14 mouse cellular contexts compared by ENCODE assay signal in genomic region chr4:80463615-80464014, GRCm38 (mm10).
DNase-seq lines count a peak whose midpoint lies in the region; ATAC-seq and TF ChIP-seq lines count a peak whose summit lies in the region.
"Had no signal": no experiment of that assay in that cellular context is flagged by ENCODE, and none has a peak within 500 bp of the region (broad histone marks: within the 10 kb centered on the region; RNA-seq: fewer than 3 reads in every experiment).

No protein-coding gene starts in this region.

- no peak overlapping the region for H3K9ac ChIP-seq in intestine, postnatal 0 days (ENCODE audit: low read depth, low read length)
- no peak overlapping the region for H3K9ac ChIP-seq in intestine, embryonic 16.5 days (ENCODE audit: low read depth, low read length)
- no peak overlapping the region for H3K9ac ChIP-seq in midbrain, embryonic 14.5 days (replicated peaks; ENCODE audit: low read length)
- no peak overlapping the region for H3K9ac ChIP-seq in midbrain, embryonic 13.5 days (replicated peaks)
- H3K9ac ChIP-seq: liver, embryonic 14.5 days had no signal

- H3K4me2 ChIP-seq in intestine, postnatal 0 days (replicated peaks; ENCODE audit: low read depth) = no peak overlapping the region
- H3K4me2 ChIP-seq in intestine, embryonic 16.5 days (ENCODE audit: low read depth, low read length) = no peak overlapping the region
- no peak overlapping the region for H3K4me2 ChIP-seq in midbrain, embryonic 14.5 days (ENCODE audit: low read length)
- no peak overlapping the region for H3K4me2 ChIP-seq in midbrain, embryonic 13.5 days (replicated peaks)

- H3K36me3 ChIP-seq in intestine, postnatal 0 days (ENCODE audit: control insufficient read depth, insufficient read depth) = no peaks in the 10 kb centered on the region
- H3K36me3 ChIP-seq in intestine, embryonic 16.5 days (ENCODE audit: control insufficient read depth, insufficient read depth, low read length) = no peaks in the 10 kb centered on the region
- H3K36me3 ChIP-seq in midbrain, embryonic 14.5 days (ENCODE audit: control insufficient read depth, insufficient read depth, low read length) = no peaks in the 10 kb centered on the region
- H3K36me3 ChIP-seq in midbrain, embryonic 13.5 days = no peaks in the 10 kb centered on the region
- H3K36me3 ChIP-seq: limb, embryonic 10.5 days had no signal

- no peak for ATAC-seq in intestine, postnatal 0 days
- no peak for ATAC-seq in intestine, embryonic 16.5 days
- no peak for ATAC-seq in midbrain, embryonic 14.5 days (ENCODE audit: low FRiP score, low TSS enrichment)
- ATAC-seq in midbrain, embryonic 13.5 days = no peak
- ATAC-seq: CD4-positive, CD25-positive, alpha-beta regulatory T cell, adult 4 months had no signal

- WGBS in intestine, postnatal 0 days = 86% methylated on average over 1 of the region's 1 CpGs
- WGBS in intestine, embryonic 16.5 days = 82% methylated on average over 1 of the region's 1 CpGs
- WGBS in midbrain, embryonic 14.5 days = 86% methylated on average over 1 of the region's 1 CpGs
- WGBS in midbrain, embryonic 13.5 days = 76% methylated on average over 1 of the region's 1 CpGs

- H3K4me1 ChIP-seq in intestine, postnatal 0 days (replicated peaks; ENCODE audit: control insufficient read depth, insufficient read depth, low read length) = no peaks in the 10 kb centered on the region
- no peaks in the 10 kb centered on the region for H3K4me1 ChIP-seq in intestine, embryonic 16.5 days (ENCODE audit: control insufficient read depth, insufficient read depth, low read length)
- H3K4me1 ChIP-seq in midbrain, embryonic 14.5 days (ENCODE audit: control insufficient read depth, insufficient read depth, low read length) = no peaks in the 10 kb centered on the region
- H3K4me1 ChIP-seq in midbrain, embryonic 13.5 days (replicated peaks) = no peaks in the 10 kb centered on the region
- H3K4me1 ChIP-seq in bone marrow macrophage, adult 2 months (ENCODE audit: control insufficient read depth, insufficient read depth, low read length) = no peaks in the 10 kb centered on the region
- H3K4me1 ChIP-seq: limb, embryonic 10.5 days had no signal

- H3K27me3 ChIP-seq in intestine, postnatal 0 days (replicated peaks; ENCODE audit: control insufficient read depth, insufficient read depth, low read length) = no peaks in the 10 kb centered on the region
- no peaks in the 10 kb centered on the region for H3K27me3 ChIP-seq in intestine, embryonic 16.5 days (replicated peaks; ENCODE audit: control insufficient read depth, insufficient read depth, low read length)
- no peaks in the 10 kb centered on the region for H3K27me3 ChIP-seq in midbrain, embryonic 14.5 days (ENCODE audit: control insufficient read depth, insufficient read depth, low read length)
- no peaks in the 10 kb centered on the region for H3K27me3 ChIP-seq in midbrain, embryonic 13.5 days

- no peak for TF ChIP-seq POLR2A in bone marrow macrophage, adult 2 months (IDR thresholded peaks at IDR 0.05; ENCODE audit: borderline replicate concordance, low read depth, low read length)

- peak; percentile 5 for DNase-seq in midbrain, embryonic 14.5 days
- no peak for DNase-seq in frontal cortex, postnatal 10 days (ENCODE audit: low spot score in 2 of 2)
- DNase-seq in gastrocnemius, postnatal 10 days = no peak
- DNase-seq: cerebellum, adult 9-10 months; heart, adult 18-20 months; heart, postnatal 14 days; right cerebral cortex, postnatal 25 days had no signal

- no peak overlapping the region for H3K27ac ChIP-seq in intestine, postnatal 0 days (ENCODE audit: low read depth, low read length)
- no peak overlapping the region for H3K27ac ChIP-seq in intestine, embryonic 16.5 days (ENCODE audit: low read length)
- H3K27ac ChIP-seq in midbrain, embryonic 14.5 days (replicated peaks; ENCODE audit: low read depth, low read length) = no peak overlapping the region
- H3K27ac ChIP-seq in midbrain, embryonic 13.5 days = no peak overlapping the region
- no peak overlapping the region for H3K27ac ChIP-seq in bone marrow macrophage, adult 2 months (ENCODE audit: insufficient read depth, low read depth, low read length)
- H3K27ac ChIP-seq: limb, embryonic 10.5 days; liver, embryonic 14.5 days had no signal

- TF ChIP-seq CTCF in intestine, postnatal 0 days (IDR thresholded peaks at IDR 0.05; ENCODE audit: low read depth) = peak; percentile 39
- peak; percentile 24 for TF ChIP-seq CTCF in bone marrow macrophage, adult 2 months (IDR thresholded peaks at IDR 0.05; ENCODE audit: low read depth, low read length)

- no peaks in the 10 kb centered on the region for H3K9me3 ChIP-seq in intestine, postnatal 0 days (ENCODE audit: control insufficient read depth)
- no peaks in the 10 kb centered on the region for H3K9me3 ChIP-seq in intestine, embryonic 16.5 days (ENCODE audit: control insufficient read depth, low read length)
- no peaks in the 10 kb centered on the region for H3K9me3 ChIP-seq in midbrain, embryonic 14.5 days (ENCODE audit: control insufficient read depth, low read length)
- H3K9me3 ChIP-seq in midbrain, embryonic 13.5 days = no peaks in the 10 kb centered on the region
- H3K9me3 ChIP-seq: limb, embryonic 10.5 days had no signal

- H3K4me3 ChIP-seq in intestine, postnatal 0 days (ENCODE audit: low read depth, low read length) = no peak overlapping the region
- no peak overlapping the region for H3K4me3 ChIP-seq in intestine, embryonic 16.5 days (ENCODE audit: low read length)
- no peak overlapping the region for H3K4me3 ChIP-seq in midbrain, embryonic 14.5 days (replicated peaks; ENCODE audit: low read depth, low read length)
- no peak overlapping the region for H3K4me3 ChIP-seq in midbrain, embryonic 13.5 days (replicated peaks)
- H3K4me3 ChIP-seq in bone marrow macrophage, adult 2 months (ENCODE audit: insufficient read depth, low read length) = no peak overlapping the region
- H3K4me3 ChIP-seq: limb, embryonic 10.5 days had no signal
